Mouse (Mus musculus) ZHBTc4 (cell line): ENCODE measurements around the gene Lrrc73.
A peak's percentile ranks its signal among the peaks of the same experiment; 100 is the strongest.

ENCODE experiments used
- DNase-seq: peaks from one replicate; pipeline ENCODE4 v3.0.0-alpha.2; 2011; ENCODE audit warnings: low read depth, low spot score

The Lrrc73 gene

GRCm38 (mm10) chr17:46259675-46260074 is 6.3 kb downstream of the Lrrc73 start:
- DNase-seq: peak; percentile 36

DNA sequence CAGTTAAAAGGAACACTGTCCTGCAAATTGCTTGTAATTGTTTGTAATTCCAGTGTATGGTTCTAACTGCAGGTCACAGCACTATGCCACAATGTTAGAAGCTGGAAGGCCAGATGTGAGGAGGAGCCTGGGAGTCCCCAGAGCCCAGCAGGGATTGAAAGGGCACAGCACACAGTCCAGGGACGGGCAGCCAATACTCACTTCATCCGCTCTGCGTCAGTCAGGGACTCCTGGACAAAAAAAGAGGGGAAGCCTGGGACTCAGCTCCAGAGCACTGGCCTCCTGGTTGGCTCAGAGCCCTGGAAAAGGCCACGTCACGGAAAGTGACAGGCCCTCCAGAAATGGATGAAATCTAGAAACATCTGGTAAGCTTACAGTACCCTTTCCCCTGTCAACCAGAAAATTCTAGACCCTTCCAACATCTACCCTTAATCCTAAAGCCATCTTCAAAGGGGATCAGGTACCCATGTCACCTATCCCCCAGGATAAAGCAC is 8.9 kb downstream of the Lrrc73 start:
- DNase-seq: no peak

GRCm38 (mm10) chr17:46265502-46265901 is 12.2 kb downstream of the Lrrc73 start:
- no peak for DNase-seq

- peak; percentile 89 for DNase-seq
Observed at GRCm38 (mm10) chr17:46265918-46266618, 12.7 kb downstream of the Lrrc73 start.

DNA sequence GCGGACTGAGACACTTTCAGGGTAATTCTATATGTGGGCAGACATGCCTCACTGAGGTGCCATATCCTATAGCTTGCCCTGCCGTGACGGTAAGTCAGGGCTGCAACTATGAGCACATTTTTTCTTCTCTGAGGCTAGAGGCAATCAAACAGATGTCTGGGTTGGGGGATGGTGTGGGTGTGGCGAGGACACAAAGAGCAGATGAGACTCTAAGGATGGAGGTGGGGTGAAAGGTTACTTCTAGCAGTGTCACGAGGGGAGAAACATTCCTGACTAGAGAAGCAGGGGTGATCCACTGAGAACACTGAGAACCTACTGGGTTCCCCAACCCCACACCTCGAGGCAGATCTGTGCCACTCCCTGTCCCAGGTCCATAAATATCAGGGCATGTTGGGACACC is 13.7 kb downstream of the Lrrc73 start:
- peak; percentile 43 for DNase-seq

DNA sequence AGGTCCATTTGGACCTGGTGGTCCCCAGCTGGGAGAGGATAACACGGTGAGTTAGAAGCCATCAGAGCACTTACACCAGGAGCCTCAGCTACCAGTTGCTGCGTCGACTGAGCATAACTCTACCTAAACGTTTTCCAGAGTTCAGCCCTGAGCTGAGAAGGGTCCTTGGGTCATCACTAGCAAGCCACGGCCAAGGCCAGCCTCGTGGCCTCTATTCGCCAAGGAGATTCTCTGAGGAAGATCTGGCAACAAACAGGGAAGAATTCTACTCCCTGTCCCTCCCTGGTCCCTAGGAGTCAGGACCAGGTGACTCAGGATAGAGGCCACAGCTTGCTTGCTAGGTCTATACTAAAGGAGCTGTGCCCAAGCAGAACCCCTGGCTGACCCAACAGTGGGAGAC is 14.2 kb downstream of the Lrrc73 start:
- DNase-seq: no peak

DNA sequence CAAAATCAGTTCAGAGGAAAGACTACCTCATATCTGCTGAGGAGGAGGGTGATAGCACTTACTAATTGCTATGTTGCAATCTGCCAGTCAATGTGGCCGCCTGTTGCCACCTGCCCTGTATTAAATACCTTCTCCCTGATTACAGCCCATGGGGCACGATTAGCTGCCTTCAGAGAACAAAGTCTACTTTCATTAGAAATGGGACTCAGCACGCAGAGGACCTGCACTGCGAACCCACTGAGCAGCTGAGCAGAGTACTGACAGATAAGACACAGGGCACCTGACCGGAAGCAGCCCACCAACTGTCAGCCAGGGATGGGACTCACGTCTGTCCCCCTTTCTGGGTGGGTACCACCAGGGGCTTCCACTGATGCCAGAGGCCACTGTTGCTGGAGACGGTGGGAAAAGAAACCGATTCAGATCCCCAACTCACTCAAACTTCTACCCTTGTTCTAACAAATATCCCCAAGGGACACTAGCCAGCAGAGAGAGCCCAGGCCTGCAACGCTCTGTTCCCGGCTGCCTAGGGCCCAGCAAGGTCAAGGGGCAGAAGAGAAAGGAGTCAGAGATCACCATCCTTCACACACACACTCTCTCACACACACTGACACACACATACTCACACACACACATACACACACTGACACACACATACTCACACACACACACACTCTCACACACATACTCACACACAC is 14.8 kb downstream of the Lrrc73 start:
- DNase-seq: no peak

DNA sequence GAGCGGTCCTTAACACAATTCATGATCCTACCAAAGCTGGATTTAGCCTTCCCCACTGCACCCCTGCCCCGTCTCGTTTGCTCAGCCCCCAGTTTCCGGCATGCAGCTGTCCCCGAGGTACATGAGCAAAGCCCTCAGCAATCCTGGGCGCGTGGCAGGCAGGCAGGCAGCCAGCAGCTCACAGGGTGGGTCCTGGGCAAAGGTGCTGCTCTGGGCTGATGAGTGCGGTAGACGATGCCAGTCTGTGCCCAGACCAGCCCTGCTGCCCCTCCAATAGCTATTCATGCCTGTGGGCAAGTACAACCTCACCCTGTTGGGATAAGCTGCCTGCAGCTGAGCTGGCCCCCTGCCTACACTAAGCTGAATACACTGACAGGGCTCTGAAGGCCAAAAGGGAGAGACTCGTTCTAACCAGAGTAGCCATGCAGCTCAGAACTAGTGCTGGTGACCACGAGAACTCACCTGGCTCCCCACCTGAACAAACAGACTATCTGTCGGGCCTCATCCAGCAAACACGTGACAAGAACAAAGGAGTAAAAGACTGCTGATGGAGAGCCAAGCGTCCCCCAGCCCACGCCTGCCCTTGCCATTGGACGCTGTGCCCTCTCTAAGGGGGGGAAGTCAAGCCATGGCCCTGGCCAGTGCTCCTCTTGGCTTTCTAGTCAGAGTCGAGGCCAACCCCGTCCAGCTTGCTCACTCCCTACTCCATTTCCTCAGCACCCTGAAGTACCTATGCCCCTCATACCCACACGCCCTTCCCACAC is 16.6 kb downstream of the Lrrc73 start:
- no peak for DNase-seq

DNA sequence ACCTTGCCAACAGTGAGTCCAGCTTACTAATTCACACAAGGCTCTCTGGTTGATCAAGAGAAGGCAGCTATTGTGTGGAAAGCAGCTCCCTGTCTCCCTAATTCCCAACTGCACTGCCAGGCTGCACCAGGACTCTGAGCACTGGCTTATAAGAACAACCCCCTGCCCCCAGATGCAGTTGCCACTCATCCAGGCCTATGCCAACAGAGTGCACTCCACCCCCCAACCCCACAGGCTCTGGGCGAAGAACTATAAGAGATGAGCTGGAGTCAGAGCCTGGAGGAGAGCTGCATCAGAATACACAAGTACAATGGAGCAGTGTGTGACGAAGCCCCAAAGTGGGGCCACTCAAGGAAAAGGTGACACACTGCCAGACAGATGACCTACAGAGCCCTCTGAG is 18.7 kb downstream of the Lrrc73 start:
- no peak for DNase-seq

DNA sequence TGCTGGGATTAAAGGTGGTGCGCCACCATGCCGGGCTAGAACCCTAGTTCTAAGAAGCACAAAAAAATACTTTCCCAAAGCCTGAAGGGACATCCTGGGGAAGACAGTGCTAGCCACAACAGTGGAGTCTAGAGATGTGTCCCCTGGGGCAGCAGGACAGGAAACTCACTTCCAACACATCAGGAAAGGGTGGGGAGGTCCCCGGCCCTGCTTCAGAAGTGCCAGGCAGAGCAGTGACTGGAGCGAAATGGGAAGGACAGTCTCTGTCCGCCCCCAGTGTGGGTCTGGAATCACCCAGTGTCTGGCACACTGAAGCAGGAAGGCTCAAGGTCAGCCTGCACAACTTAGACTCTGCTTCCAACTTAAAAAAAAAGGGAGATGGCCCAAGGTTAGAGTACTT is 19.3 kb downstream of the Lrrc73 start:
- DNase-seq: no peak

DNA sequence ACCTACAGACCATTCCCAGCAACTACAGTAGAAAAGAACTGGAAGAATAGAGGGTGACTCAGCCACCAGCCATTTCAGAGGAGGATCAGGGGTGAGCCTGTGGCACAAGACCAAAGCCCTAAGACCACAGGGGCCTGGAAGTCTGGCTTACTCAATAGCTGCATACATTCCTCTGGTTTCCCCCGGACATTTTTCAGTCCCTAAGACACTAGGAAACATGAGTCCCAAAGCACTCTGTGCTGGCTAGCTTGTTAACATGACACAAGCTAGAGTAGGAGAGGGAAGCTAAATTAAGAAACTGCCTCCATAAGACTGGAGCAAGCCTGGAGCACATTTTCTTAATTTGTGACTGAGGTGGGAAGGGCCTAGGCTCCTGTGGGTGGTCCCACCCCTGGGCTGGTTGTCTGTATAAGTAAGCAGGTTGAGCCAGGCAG is 20.5 kb downstream of the Lrrc73 start:
- DNase-seq: peak; percentile 25

GRCm38 (mm10) chr17:46274465-46274864 is 21.1 kb downstream of the Lrrc73 start:
- DNase-seq: no peak

- no peak for DNase-seq
Observed at GRCm38 (mm10) chr17:46275034-46275433, 21.7 kb downstream of the Lrrc73 start.

DNA sequence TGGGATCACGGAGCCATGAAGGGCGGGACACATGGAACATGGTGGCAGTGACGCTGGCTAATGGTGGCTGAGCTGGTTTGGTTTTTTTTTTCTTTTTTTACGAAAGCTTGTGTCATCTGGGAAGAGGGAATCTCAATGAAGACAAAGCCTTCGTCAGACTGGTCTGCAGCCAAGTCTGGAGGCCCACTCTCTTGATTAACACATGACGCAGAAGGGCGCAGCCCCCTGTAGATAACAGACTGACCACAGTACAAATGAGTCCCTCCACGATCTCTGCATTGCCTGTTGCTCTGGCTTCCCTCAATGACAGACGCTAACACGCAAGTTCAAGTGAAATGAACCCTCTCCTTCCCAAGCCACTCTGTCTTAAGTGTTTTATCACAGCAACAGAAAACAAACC is 22.2 kb downstream of the Lrrc73 start:
- DNase-seq: no peak

- no peak for DNase-seq
Observed at GRCm38 (mm10) chr17:46277586-46277985, 24.3 kb downstream of the Lrrc73 start.

DNA sequence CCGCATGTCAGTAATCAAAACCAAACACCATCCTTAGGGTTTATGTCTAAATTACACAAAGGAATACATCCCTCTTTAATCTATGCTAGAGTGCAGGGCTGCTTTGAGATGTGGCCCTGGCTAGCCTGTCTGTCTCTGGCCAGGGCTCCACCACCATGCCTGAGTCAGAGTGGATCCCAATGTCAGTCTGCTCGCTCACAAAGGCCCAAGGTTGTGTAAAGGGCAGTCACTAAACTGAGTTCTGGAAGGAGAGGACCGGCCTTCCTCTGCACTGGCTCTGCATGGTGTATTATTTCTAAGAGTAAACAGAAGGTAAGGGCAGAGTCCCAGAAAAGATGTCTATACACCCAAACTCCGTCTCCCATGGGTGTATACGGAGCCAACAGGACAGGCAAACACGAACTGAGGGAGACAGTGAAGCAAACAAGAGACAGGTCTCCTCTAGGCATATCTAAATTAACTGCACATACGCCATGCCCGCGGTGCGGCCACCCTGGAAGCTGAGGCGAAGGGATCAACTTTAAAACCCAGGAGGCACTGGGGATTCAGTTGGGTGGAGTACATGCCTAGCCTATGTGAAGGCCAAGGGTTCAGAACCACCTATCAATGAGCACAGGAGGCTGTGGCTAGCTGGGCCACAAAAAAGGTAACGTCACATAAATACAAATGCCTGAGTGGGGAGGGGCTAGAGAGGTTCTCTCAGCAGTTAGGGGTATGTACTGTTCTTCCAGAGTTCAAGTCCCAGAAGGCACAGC is 24.9 kb downstream of the Lrrc73 start:
- no peak for DNase-seq

DNA sequence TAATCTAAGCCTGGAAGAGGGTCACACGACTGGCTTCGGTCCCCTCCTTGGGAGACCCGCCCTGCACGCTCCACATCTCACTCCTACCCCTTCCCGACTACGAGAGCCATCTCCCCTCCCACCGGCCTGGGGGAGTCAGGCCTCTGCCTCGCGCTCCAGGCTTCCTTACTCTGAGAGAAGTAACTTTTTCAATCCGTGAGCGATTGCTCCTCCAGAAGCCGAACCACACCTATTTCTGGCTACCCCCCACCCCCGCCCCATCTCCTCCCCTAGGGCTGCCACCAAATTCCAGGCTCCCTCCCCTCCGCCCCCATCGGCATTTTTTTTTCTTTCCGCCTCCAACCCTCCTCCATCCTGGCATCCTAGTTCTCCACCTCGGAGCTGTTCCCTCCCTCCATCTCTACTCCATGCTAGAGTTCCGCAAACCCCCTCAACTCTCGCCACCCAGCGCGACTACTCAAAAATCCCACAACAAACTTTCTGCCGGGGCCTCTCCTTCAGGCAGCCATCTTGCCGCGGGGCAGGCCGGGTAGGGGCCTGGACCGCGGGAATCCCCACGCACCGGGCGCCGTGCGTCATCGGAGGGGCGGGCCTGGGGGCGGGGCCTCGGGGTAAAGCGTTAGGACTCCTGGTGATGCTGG is 29.3 kb downstream of the Lrrc73 start, which contains the start of gene Tjap1:
Gene Tjap1 (minus strand): TSS at position 544 of the 641 bp plus-strand sequence.
- DNase-seq: peak; percentile 97

GRCm38 (mm10) chr17:46283140-46283539 is 29.8 kb downstream of the Lrrc73 start:
- no peak for DNase-seq

DNA sequence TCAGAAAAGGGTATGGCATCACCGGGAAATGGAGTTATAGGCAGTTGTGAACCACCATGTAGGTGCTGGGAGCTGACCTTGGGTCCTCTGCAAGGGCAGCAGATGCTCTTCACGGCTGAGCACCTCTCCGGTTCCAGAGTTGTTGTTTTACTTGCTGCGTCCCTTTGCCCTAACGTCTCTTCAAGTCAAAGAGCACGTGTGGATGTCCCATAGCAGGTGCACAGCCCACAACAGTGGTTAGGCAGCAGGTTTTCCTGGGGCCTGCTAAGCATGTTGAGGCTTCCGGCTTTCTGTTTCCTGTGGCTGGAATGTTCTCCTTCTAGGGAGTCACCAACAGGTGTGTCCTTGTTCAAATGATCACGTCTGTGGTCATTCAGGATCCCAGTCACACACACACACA is 30.6 kb downstream of the Lrrc73 start:
- DNase-seq: no peak

DNA sequence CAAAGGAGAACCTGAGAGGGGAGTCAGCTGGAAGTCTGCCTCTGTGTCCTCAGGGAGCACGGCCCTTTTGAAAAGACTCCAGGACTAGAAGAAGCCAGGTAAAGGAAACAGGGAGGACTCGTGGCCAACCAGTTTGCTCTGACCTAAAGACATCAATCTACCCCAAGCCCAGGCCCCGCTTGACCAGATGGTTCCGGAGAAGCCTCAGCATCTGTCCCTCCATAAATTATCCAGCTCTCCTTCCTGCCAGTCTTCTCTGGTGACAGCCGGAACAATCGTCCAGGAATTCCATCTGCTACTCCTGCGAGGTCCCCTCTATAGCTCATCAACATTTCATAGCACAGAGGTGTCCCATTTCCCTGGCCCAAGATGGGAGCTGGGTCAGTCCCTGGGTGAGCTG is 31.3 kb downstream of the Lrrc73 start:
- DNase-seq: no peak

GRCm38 (mm10) chr17:46285407-46285806 is 32.1 kb downstream of the Lrrc73 start:
- no peak for DNase-seq
